Mouse (Mus musculus): ENCODE results near the gene Uap1. TPM values are rescaled to one million over a fixed set of nuclear protein-coding genes. Genes with fewer than 3 reads are reported as not detected.

The Uap1 gene
- polyA plus RNA-seq (2012; rRNA removed): 14.5 and 17.5 TPM in 2 replicates

DNA sequence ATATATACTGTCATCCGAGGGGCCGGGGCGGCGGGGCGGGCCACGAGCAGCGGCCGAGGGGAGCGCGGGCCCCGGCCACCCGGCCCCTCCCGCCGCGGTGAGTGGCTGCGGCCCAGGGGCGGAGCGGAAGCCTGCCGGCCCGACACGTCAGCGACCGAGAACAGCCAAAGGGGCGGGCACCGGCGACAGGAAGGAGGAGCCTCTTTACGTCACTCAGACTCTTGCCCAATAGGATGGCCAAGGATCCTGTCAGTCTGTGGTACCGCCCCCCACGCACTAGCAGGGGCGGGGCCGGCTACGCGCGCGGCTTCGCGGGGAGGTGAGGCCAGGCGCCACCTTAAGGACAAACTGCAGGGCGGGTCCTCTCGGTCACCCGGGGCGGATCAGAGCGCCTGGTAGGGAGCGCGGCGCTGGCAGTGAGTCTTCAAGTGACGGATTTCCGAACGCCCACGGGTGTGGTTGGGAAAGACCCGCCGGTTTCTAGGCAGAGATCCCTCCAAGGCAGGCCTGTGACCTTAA lies at the start of gene Uap1:
Gene Uap1, minus strand, starts transcription at position 144 of the 519 bp plus-strand sequence.

GRCm38 (mm10) chr1:170214757-170215522 lies 40.2 kb upstream of the Uap1 start, which contains the start of gene Uhmk1:
Uhmk1 (minus strand) TSS chr1:170215397.

GRCm38 (mm10) chr1:170110516-170111332 lies 64.0 kb downstream of the Uap1 start, which contains the start of gene Ddr2:
Ddr2 (minus strand) TSS chr1:170110762.

Other genes starting within 250 kb of the Uap1 start
- 0.02 TPM in 1 of 2 replicates, not detected in the other for gene Ccdc190, start 246.3 kb downstream of the Uap1 start, polyA plus RNA-seq (2012; rRNA removed)
- gene Hsd17b7, start 205.7 kb downstream of the Uap1 start, polyA plus RNA-seq (2012; rRNA removed): 5.5 and 6.8 TPM in 2 replicates
- gene Ddr2, start 64.2 kb downstream of the Uap1 start, polyA plus RNA-seq (2012; rRNA removed): 0.50 and 0.80 TPM in 2 replicates
- gene Uhmk1, start 40.4 kb upstream of the Uap1 start, polyA plus RNA-seq (2012; rRNA removed): 9.6 and 11.5 TPM in 2 replicates
- not detected in 2 replicates for gene Sh2d1b2, start 57.8 kb upstream of the Uap1 start, polyA plus RNA-seq (2012; rRNA removed)
- 0.17 and 0.18 TPM in 2 replicates for gene Sh2d1b1, start 102.4 kb upstream of the Uap1 start, polyA plus RNA-seq (2012; rRNA removed)
- gene Gm7694, start 131.4 kb upstream of the Uap1 start, polyA plus RNA-seq (2012; rRNA removed): 1.3 and 1.6 TPM in 2 replicates
- not detected in 2 replicates for gene Spata46, start 133.8 kb upstream of the Uap1 start, polyA plus RNA-seq (2012; rRNA removed)